In genomic region chr8:66865120-66865519, GRCm38 (mm10) we compare ENCODE assay signal across 15 mouse cellular contexts. TPM values are rescaled to one million over a fixed set of nuclear protein-coding genes. Genes with fewer than 3 reads are reported as not detected.
DNase-seq lines count a peak whose midpoint lies in the region.
"Had no signal": no experiment of that assay in that cellular context is flagged by ENCODE, and none has a peak within 500 bp of the region (broad histone marks: within the 10 kb centered on the region; RNA-seq: fewer than 3 reads in every experiment).

No protein-coding gene starts in this region.

- intact Hi-C loops in left cerebral cortex, postnatal 36 days (cut with DNase I), result no loop called here

- DNase-seq in 3T3-L1 (ENCODE audit: low read depth, low spot score) (peak; percentile 40), ES-CJ7 (ENCODE audit: low read depth, low spot score) (peak; percentile 86), R1 (ENCODE audit: low read depth, low spot score) (peak; percentile 93)
- DNase-seq in left cerebral cortex, postnatal 36 days (ENCODE audit: low spot score in 2 of 2), result no peak
- DNase-seq in cerebellum, adult 11 months, result no peak
- DNase-seq in frontal cortex, postnatal 36 days (ENCODE audit: low spot score in 2 of 2), result no peak
- DNase-seq: adrenal gland, adult 8-10 months; adrenal gland, postnatal 14 days; adrenal gland, postnatal 36 days; cerebellum, adult 18-20 months; cerebellum, adult 8-10 months; cerebellum, adult 9-11 months; cerebellum, postnatal 14 days; cerebellum, postnatal 36 days; embryo, embryonic 11 days had no signal

RNA-seq across cellular contexts. Expression of gene Naf1, which starts 5.1 kb away (rescaled TPM):
- total RNA-seq in left cerebral cortex, postnatal 36 days (2021), result 10 to 100 TPM; 14.6 to 15.7 TPM

Comparison
In these comparisons a context has a peak if more than half of its experiments do, and no peak if none do; other contexts are left out.
1. DNase-seq: peak in 3T3-L1 (single experiment), ES-CJ7 (single experiment) and R1 (single experiment); none in left cerebral cortex, postnatal 36 days (0 of 2), cerebellum, adult 11 months (single experiment) and frontal cortex, postnatal 36 days (0 of 2).